Mouse (Mus musculus) neural tube, embryonic 10.5 days (tissue): ENCODE data around the gene Slx.
"Not testable (repeated sequence)": the region's sequence is repeated elsewhere in the genome, so short reads cannot be mapped to it uniquely, and the experiment has no call there.

Experiments used
- DNase-seq: peaks from one replicate; pipeline ENCODE4 v3.0.0-alpha.2; 2017; ENCODE audit warnings: low spot score; ENCODE audit errors: extremely low spot score

Slx gene

DNA sequence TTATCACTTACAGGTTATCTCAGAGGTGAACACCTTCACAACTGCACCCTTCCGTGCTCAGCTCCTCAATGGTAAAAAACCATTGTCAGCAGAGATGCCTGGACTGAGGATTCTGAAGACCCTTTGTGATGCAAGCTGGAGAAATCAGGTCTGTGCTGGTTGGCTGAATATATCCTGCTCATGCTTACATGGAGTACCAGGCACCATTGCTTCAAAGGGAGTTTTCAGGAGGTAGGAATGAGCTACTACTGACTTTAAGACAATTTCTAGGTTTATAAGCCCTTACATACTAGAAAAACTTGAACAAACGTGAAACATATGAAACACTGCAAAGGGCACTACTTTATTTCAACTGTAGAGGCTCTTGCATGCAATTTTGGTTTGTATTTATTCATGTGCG, at the start of gene Slx:
Gene Slx, minus strand, starts transcription at position 101 of the 400 bp plus-strand sequence.
- DNase-seq = not testable (repeated sequence)
